Mouse (Mus musculus) kidney, postnatal 0 days (tissue): ENCODE data around the gene Pptc7. TPM values are rescaled to one million over a fixed set of nuclear protein-coding genes. Genes with fewer than 3 reads are reported as not detected.
A peak's percentile ranks its signal among the peaks of the same experiment; 100 is the strongest.

ENCODE experiments used
- ATAC-seq: fragments of 200-750 bp; cut with Nextera tagmentation; replicated peaks from 2 replicates; pipeline ENCODE4 v1.8.0; 2017; ENCODE audit warnings: low read depth, moderate number of reproducible peaks, moderate TSS enrichment, moderate library complexity; ENCODE audit not compliant: low FRiP score
- DNase-seq: peaks from one replicate; pipeline ENCODE4 v3.0.0-alpha.2; 2016; ENCODE audit warnings: low spot score
- H3K27ac ChIP-seq: fragments of 300-500 bp; sonication (generic); 2 replicates; pipeline ENCODE4 v1.5.1; 2014; ENCODE audit warnings: mild to moderate bottlenecking
- H3K27me3 ChIP-seq: fragments of 300-500 bp; sonication (generic); 2 replicates; pipeline ENCODE4 v1.6.1; 2014; ENCODE audit warnings: low read length, mixed read lengths; ENCODE audit not compliant: insufficient read depth
- H3K36me3 ChIP-seq: fragments of 300-500 bp; sonication (generic); 2 replicates; pipeline ENCODE4 v1.6.1; 2014; ENCODE audit warnings: low read length, mixed read lengths; ENCODE audit not compliant: insufficient read depth
- H3K4me1 ChIP-seq: fragments of 300-500 bp; sonication (generic); replicated peaks from 2 replicates; pipeline ENCODE4 v1.6.1; 2014; ENCODE audit warnings: antibody characterized with exemption, low read length, mixed read lengths; ENCODE audit not compliant: insufficient read depth
- H3K4me2 ChIP-seq: fragments of 300-500 bp; sonication (generic); 2 replicates; pipeline ENCODE4 v1.6.1; 2014; ENCODE audit warnings: mild to moderate bottlenecking, low read length, moderate library complexity, mixed read lengths
- H3K4me3 ChIP-seq: fragments of 300-500 bp; sonication (generic); replicated peaks from 2 replicates; pipeline ENCODE4 v1.5.1; 2014; ENCODE audit warnings: low read depth, low read length
- H3K9ac ChIP-seq: fragments of 300-500 bp; sonication (generic); 2 replicates; pipeline ENCODE4 v1.6.1; 2014; ENCODE audit warnings: low read depth, low read length
- H3K9me3 ChIP-seq: fragments of 300-500 bp; sonication (generic); replicated peaks from 2 replicates; pipeline ENCODE4 v1.6.1; 2016; ENCODE audit warnings: low read length, inconsistent platforms, mixed read lengths
- CTCF ChIP-seq: IDR thresholded peaks from 2 replicates; pipeline ENCODE4 v1.5.1; 2016; ENCODE audit warnings: antibody characterized with exemption, low read depth, mild to moderate bottlenecking, moderate library complexity
- WGBS: fragments of 180-500 bp; shearing (Covaris S2); extraction: QIAGEN DNeasy Blood & Tissue Kit; methylation state at CpG from one replicate; pipeline ENCODE4 v1.1.7; 2014; 5-methylcytosine and 5-hydroxymethylcytosine counted together
- polyA plus RNA-seq: library from polyadenylated mRNA; unstranded; fragments of >200 nt; fragmentation: Nextera tagmentation; extraction: Ambion mirVana; gene quantifications from 2 replicates; pipeline ENCODE4 v1.2.1, GENCODE M21; 2015

The Pptc7 gene
- polyA plus RNA-seq, result 10.4 and 12.1 TPM in 2 replicates

DNA sequence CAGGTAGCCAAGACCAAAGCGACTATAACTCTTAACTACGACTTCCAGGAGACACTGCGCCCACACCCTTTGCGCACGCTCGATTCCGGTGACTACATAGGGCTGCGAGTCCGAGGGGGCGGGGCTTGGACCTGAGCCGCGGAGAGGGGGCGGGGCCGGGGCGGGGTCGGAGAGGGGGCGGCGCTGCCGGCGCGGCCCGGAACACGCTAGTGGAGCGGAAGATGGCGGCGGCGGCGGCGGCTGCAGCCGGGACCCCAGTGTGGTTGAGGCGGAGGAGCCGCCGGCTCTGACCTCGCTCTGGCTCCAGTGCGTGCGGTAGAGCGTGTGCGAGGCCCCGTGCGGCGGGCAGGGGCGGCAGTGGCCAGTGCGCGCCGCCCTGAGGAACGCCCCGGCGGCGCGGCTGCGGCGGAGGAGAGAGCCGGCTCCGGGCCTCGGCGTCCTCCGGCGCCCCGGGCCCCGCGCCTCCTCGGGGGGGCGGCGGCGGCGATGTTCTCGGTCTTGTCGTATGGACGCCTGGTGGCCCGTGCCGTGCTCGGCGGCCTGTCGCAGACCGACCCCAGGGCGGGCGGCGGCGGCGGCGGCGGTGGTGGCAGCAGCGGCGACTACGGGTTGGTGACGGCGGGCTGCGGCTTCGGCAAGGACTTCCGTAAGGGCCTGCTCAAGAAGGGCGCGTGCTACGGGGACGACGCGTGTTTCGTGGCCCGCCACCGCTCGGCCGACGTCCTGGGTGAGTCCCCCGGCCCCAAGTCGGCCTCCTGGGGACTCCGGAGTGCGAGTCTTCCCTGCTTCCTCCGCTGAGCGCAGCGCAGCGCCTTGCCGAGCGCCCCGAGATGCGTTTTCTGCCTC, at the start of gene Pptc7:
Pptc7 (plus strand) TSS at position 183 of the 846 bp plus-strand sequence.
- Histone ChIP-seq H3K9me3 (no peaks in the 10 kb centered on the region), H3K27me3 (no peaks in the 10 kb centered on the region), H3K4me2 (peak within 1 kb of the TSS; percentile 87), H3K4me1 (peaks cover 12% of the 10 kb centered on the region; the same call in 1 of the 2 replicates), H3K27ac (peak within 1 kb of the TSS; percentile 92), H3K4me3 (peak within 1 kb of the TSS; percentile 98), H3K9ac (peak within 1 kb of the TSS; percentile 94), H3K36me3 (no peaks in the 10 kb centered on the region)
- peak; percentile 91 for ATAC-seq
- under 1% methylated on average over 98 of the region's 114 CpGs for WGBS
- DNase-seq, result peak; percentile 96
- no peak for TF ChIP-seq CTCF

- ATAC-seq (no peak), DNase-seq (no peak)
- 45% methylated on average over 9 of the region's 9 CpGs for WGBS
- H3K9ac ChIP-seq, result no peak overlapping the region
- 0 out of 2 replicates have a peak, but pooled peaks cover 7% of the 10 kb centered on the region for H3K36me3 ChIP-seq
- no peak overlapping the region for H3K4me2 ChIP-seq
- H3K27ac ChIP-seq, result no peak overlapping the region
- no peaks in the 10 kb centered on the region for H3K27me3 ChIP-seq
- 0 out of 2 replicates have a peak, but pooled peaks cover 9% of the 10 kb centered on the region for H3K4me1 ChIP-seq
- 0 out of 2 replicates have a peak, but pooled peaks have one; percentile 4 for TF ChIP-seq CTCF
- H3K4me3 ChIP-seq, result no peak overlapping the region
- no peaks in the 10 kb centered on the region for H3K9me3 ChIP-seq
These were observed 48.8 kb upstream of the Pptc7 start for GRCm38 (mm10) chr5:122235196-122235836.

- no peak overlapping the region for H3K4me2 ChIP-seq
- 0 out of 2 replicates have a peak, but pooled peaks cover 7% of the 10 kb centered on the region for H3K36me3 ChIP-seq
- H3K4me3 ChIP-seq, result no peak overlapping the region
- H3K9ac ChIP-seq, result no peak overlapping the region
- DNase-seq, result no peak
- H3K4me1 ChIP-seq, result 0 out of 2 replicates have a peak, but pooled peaks cover 9% of the 10 kb centered on the region
- no peaks in the 10 kb centered on the region for H3K27me3 ChIP-seq
- H3K27ac ChIP-seq, result no peak overlapping the region
- TF ChIP-seq CTCF, result no peak
- ATAC-seq, result no peak
- WGBS, result 65% methylated on average over 5 of the region's 5 CpGs
- H3K9me3 ChIP-seq, result no peaks in the 10 kb centered on the region
These were observed 47.0 kb upstream of the Pptc7 start for GRCm38 (mm10) chr5:122237200-122237599.

- TF ChIP-seq CTCF, result no peak
- DNase-seq (no peak), ATAC-seq (no peak)
- Histone ChIP-seq H3K27me3 (no peaks in the 10 kb centered on the region), H3K4me1 (0 out of 2 replicates have a peak, but pooled peaks cover 3% of the 10 kb centered on the region), H3K4me3 (no peak overlapping the region), H3K4me2 (no peak overlapping the region), H3K9ac (no peak overlapping the region), H3K27ac (no peak overlapping the region), H3K9me3 (no peaks in the 10 kb centered on the region), H3K36me3 (0 out of 2 replicates have a peak, but pooled peaks cover 7% of the 10 kb centered on the region)
- WGBS, result 86% methylated on average over 7 of the region's 7 CpGs
These were observed 44.5 kb upstream of the Pptc7 start for GRCm38 (mm10) chr5:122239618-122240017.

DNA sequence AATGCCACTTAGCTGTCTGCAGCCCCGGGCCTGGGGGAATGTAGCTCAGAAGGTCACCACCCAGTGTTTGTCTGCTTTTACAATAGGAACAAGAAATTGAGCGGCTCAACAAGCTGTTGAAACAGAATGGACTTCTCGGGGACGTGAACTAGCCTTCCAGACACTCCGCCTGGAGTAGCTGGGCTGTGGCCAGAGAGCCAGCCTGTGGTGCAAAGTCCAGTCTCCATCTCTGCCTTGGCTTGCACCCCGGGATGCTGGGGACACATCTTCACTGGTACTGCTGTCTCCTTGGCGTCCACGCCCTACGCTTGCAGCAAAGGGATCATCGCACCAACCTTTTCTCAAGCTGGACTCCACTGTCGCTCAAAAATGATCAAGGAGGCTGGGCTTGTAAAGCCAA, 43.6 kb upstream of the Pptc7 start:
- WGBS, result 90% methylated on average over 11 of the region's 11 CpGs
- Histone ChIP-seq H3K9me3 (no peaks in the 10 kb centered on the region), H3K4me3 (no peak overlapping the region), H3K9ac (no peak overlapping the region), H3K4me1 (no peaks in the 10 kb centered on the region), H3K4me2 (no peak overlapping the region), H3K27me3 (no peaks in the 10 kb centered on the region), H3K27ac (no peak overlapping the region), H3K36me3 (0 out of 2 replicates have a peak, but pooled peaks cover 7% of the 10 kb centered on the region)
- DNase-seq (no peak), ATAC-seq (no peak)
- TF ChIP-seq CTCF, result no peak

DNA sequence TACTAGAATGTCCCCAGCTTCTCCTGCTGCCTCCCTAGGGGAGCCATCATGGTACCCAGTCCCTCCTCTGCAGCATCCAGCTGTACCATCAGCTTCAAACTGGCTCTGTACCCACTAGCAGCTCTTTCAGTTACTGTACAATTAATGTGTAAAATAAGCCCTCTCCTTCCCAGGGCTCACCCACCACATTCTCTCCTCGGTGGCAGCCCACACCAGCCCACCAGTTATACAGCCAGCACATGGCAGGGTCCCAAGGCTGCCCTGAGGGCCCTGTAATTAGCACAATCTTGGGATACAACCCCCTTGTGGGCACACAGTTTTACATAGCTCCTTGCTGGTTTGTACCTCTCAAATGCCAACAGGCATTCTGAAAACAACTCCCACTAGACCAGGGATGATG, 43.2 kb upstream of the Pptc7 start:
- DNase-seq, result no peak
- TF ChIP-seq CTCF, result no peak
- Histone ChIP-seq H3K27me3 (no peaks in the 10 kb centered on the region), H3K36me3 (0 out of 2 replicates have a peak, but pooled peaks cover 7% of the 10 kb centered on the region), H3K9me3 (no peaks in the 10 kb centered on the region), H3K4me1 (no peaks in the 10 kb centered on the region), H3K27ac (no peak overlapping the region), H3K9ac (no peak overlapping the region), H3K4me3 (no peak overlapping the region), H3K4me2 (no peak overlapping the region)
- ATAC-seq, result no peak
- WGBS, result 60% methylated on average over 1 of the region's 1 CpGs
